Mouse (Mus musculus) layer of hippocampus, adult 8-10 months (tissue): ENCODE data around the gene Rnf26. TPM values are rescaled to one million over a fixed set of nuclear protein-coding genes. Genes with fewer than 3 reads are reported as not detected.
"Not testable (repeated sequence)": the region's sequence is repeated elsewhere in the genome, so short reads cannot be mapped to it uniquely, and the experiment has no call there.

Experiments used
- DNase-seq, 2 experiments: peaks; one replicate each; pipeline ENCODE4 v3.0.0; 2022; ENCODE audit warnings: low spot score in 2 of 2
- total RNA-seq, 4 experiments: library from RNA; stranded (reverse); gene quantifications; 2 replicates each; pipeline ENCODE4 v1.2.4; 2022

The Rnf26 gene
- total RNA-seq, 4 experiments from 2014 or later, result 27.2 to 31.7 (median 28.4) TPM

DNA sequence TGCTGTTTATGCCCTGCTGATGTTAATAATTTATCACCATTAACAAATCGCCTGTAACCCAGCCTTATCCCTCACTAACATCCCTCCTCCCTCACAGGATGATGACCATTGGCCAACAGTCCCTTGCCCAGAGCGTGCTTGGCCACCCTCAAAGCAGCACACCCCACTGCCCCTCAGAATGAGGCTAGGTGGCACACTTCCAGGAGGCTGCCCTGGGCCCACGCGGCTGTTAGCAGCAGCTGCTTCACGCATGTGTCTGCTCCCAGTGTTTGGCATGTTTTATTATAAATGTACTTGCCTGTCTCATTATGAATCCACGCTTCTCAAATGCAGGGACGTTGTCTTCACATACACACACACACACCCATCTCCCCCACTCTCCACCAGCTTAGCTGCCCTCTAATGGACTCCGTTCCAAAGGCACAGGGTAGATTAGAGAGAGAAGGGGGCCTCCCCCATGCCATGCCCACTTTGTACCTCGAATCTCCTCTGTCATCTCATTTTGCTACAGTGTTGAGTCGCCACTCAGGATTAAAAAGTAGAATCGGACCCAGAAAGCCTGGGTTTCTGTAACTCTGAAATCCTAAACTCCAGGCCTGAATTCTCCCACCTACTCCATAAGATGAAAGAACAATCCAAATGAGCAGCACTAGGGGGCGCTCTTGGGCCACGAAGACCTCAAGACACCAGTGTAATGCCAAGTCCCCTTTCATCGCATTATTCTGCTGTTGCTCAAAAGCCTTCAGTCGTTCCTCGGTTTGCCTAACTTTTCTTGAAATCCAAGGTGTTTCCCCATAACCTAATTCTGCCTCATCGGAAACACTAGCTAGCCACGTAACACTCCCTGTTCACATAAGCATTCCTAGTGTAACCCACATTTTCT is 12.5 kb upstream of the Rnf26 start:
- peak; percentile 74 to 91 for DNase-seq

GRCm38 (mm10) chr9:44125026-44125425 is 11.7 kb upstream of the Rnf26 start:
- DNase-seq, result no peak

DNA sequence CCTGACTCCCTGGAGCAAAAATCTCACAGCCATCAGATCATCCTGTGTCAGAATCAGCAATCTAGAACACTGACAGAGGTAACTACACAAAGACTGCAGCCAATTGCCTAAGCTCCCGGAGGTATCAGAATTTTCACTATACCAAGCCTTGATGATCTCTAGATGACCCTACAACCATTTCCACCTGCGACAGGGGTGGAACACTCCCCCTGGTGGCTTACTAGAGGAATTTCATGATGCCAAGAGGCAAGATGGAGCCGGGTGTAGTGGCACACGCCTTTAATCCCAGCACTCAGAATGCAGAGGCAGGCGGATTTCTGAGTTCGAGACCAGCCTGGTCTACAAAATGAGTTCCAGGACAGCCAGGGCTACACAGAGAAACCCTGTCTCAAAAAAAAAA is 11.0 kb upstream of the Rnf26 start:
- DNase-seq, result no peak

- peak in 1 of 2 experiments; percentile 45 for DNase-seq
Measured at GRCm38 (mm10) chr9:44119948-44120465, 6.7 kb upstream of the Rnf26 start.

GRCm38 (mm10) chr9:44119011-44119410 is 5.7 kb upstream of the Rnf26 start:
- DNase-seq, result no peak

GRCm38 (mm10) chr9:44116182-44116581 is 2.9 kb upstream of the Rnf26 start:
- no peak for DNase-seq

GRCm38 (mm10) chr9:44115599-44115998 is 2.3 kb upstream of the Rnf26 start:
- DNase-seq, result no peak

- DNase-seq, result no peak
Measured at GRCm38 (mm10) chr9:44114453-44114852, 1.1 kb upstream of the Rnf26 start.

GRCm38 (mm10) chr9:44111909-44112308 is 1.4 kb downstream of the Rnf26 start:
- not testable (repeated sequence) for DNase-seq

DNA sequence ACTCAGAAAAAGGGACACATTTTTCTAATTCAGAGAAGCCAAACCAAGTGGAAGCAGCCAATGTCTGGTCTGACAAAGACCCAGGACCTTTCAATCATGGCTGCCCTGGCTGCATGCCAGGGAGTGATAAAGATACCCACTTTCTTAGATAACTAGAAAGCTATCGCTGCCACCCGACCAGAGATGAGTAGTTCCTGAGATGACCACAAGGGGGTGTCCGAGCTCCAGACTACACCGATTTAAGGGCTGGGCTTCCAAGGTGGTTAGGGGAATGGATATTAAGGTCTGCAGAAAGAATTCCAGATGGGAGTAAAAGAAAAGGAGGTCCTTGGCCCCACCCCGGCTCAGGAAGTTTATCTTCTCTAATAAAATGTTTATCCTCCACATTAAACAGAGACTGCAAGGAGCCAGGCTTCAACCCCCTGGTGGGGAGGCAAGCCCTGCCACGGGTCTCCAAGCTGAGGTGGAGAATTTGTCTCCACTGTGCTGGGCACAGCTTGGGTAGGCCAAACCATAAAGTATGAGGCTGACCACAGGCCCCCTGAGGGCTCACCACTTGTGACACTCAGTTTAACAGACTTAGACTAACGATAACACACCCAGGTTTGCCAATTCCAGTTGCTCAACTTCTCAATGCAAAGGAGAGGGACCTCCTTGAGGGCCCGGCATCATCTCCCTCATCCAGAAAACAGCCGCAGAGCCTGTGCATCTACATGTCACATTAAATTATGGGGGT is 3.8 kb downstream of the Rnf26 start:
- DNase-seq, result peak in 1 of 2 experiments; percentile 83

- peak in 1 of 2 experiments; percentile 10 for DNase-seq
Measured at GRCm38 (mm10) chr9:44108269-44109055, 4.9 kb downstream of the Rnf26 start.

GRCm38 (mm10) chr9:44107557-44108179 is 5.6 kb downstream of the Rnf26 start:
- peak in 1 of 2 experiments; percentile 29 for DNase-seq

- DNase-seq, result peak; percentile 64 to 81
Measured at GRCm38 (mm10) chr9:44107110-44107509, 6.2 kb downstream of the Rnf26 start, which contains the start of gene C1qtnf5. Gene C1qtnf5 (plus strand): TSS chr9:44107245.

DNA sequence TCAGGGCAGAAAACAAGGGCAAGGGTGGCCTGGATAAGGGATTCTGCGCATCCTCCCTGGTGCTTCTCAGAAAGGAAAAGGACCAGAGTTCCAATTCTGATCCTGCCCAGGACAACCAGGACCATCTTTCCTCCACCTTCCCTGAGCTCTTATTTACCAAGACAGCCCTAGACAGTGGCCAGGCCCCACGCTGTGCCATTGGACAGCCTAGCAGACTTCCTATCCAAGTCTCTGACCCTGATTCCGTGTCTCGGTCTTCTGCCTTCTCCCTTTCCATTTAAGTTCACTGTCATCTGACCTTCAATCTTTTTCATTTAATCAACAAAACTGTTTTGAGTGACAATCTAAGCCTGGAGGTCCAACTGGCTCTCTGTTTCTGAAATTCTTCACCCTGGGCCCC is 6.7 kb downstream of the Rnf26 start:
- DNase-seq, result no peak

DNA sequence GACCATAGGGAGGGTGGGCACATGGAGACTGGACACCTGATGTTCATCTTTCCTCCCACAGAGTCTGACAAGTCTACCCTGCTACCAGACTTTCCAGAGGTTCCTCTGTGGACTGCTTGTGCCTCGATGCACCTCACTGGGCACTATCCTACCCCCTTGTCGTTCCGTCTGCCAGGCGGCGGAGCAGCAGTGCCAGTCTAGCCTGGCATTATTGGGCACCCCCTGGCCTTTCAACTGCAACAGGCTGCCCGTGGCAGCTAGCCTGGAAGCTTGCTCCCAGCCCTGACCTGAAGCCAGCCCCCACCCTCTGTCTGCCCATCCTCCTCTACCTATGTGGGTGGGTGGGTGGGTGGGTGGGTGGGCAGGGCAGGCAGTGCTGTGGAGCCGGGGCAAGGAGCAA is 7.1 kb downstream of the Rnf26 start:
- no peak for DNase-seq

DNA sequence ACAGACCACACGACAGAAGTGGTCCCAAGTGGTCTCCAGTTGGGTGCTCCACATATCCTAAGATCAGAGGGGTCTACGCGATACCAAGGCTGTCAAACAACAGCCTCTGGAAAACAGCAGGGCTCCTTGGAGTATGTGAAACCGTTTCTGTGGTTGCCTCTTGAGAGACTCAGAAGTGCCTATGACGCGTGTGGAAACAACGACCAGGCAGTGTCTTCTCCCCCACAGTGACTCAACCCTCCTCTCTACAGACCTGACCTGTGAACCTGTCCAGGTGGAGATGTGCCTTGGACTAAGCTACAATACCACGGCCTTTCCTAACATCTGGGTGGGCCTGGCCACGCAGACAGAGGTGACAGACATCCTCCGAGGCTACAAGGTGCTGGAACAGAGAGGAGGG is 7.5 kb downstream of the Rnf26 start:
- no peak for DNase-seq

- no peak for DNase-seq
Measured at GRCm38 (mm10) chr9:44104881-44105280, 8.4 kb downstream of the Rnf26 start.

DNA sequence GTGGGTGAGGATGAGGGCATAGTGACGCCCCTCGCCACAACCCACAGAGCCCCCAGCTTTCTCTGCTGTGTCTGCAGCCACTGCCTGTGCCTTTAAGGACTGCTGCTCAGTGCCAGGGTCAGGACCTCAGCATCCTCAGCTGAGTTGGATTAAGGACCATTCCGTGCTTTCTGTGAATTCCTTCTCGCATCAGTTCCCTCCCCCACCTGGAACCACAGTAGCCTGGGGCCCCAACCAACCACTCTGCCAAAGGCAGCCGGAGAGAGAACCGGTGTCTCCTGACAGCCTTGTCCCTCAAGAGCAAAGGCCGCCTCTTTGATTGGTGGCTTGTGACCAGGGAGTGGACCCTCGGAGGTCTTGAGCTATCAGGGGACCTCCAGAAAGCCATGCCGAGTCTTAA is 11.8 kb downstream of the Rnf26 start, which contains the start of gene Mfrp:
Gene Mfrp (plus strand): TSS at position 240 of the 400 bp plus-strand sequence.
- DNase-seq, result no peak

- peak in 1 of 2 experiments; percentile 73 for DNase-seq
Measured at GRCm38 (mm10) chr9:44096536-44096935, 16.8 kb downstream of the Rnf26 start.

GRCm38 (mm10) chr9:44095781-44096180 is 17.5 kb downstream of the Rnf26 start:
- no peak for DNase-seq

GRCm38 (mm10) chr9:44094737-44095136 is 18.6 kb downstream of the Rnf26 start:
- DNase-seq, result no peak
